Mouse (Mus musculus): ENCODE measurements around the gene Plekhm3.
A peak's percentile ranks its signal among the peaks of the same experiment; 100 is the strongest.

The Plekhm3 gene

GRCm38 (mm10) chr1:64826348-64827103, 130.1 kb downstream of the Plekhm3 start:
- no peak for DNase-seq (ENCODE audit: low spot score)

- DNase-seq (ENCODE audit: low spot score): no peak
Observed at GRCm38 (mm10) chr1:64823564-64823963, 133.1 kb downstream of the Plekhm3 start.

- no peak for DNase-seq (ENCODE audit: low spot score)
Observed at GRCm38 (mm10) chr1:64817709-64818108, 138.9 kb downstream of the Plekhm3 start.

GRCm38 (mm10) chr1:64813182-64813581, 143.4 kb downstream of the Plekhm3 start:
- DNase-seq (ENCODE audit: low spot score): no peak

- DNase-seq (ENCODE audit: low spot score): no peak
Observed at GRCm38 (mm10) chr1:64811956-64812355, 144.7 kb downstream of the Plekhm3 start.

DNA sequence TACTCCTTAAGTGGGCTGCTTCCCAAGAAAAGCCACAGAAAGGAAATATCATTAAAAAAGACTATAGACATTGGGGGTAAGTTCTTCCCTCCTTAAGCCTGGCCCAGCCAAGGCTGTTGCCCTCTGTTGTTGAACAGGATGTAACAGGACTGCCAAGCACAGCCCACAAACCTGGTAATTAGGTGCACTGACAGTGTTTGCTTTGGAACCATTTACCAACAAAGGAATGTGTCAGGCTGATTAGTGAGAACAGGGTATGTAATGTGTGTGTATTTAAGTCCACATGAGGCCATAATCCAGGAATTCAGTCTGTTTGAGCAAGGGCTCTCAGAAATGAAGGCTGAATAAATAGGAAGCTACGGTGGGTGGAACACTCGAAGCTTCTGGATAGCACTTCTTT, 147.5 kb downstream of the Plekhm3 start:
- no peak for DNase-seq (ENCODE audit: low spot score)

- no peak for DNase-seq (ENCODE audit: low spot score)
Observed at GRCm38 (mm10) chr1:64807766-64808165, 148.9 kb downstream of the Plekhm3 start.

GRCm38 (mm10) chr1:64805217-64805616, 151.4 kb downstream of the Plekhm3 start:
- DNase-seq (ENCODE audit: low spot score): no peak

DNA sequence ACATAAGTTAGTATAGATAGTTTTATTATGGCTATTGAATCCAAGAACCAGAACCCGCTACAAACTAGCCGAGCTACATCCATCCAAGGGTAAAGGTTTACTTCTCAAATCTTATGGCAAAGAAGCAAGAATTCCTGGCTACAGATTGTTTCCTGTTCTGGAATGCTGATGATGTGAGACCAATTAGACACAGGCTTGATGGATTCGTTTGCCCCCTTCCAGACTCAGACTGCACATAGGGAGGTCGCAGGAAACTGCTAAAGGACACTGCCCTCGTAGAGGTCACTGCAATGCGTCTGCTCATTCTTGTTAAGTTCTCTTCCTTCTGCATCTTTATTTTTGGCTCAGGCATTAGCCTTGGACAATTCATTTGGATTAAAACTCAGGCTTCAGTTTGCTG, 154.0 kb downstream of the Plekhm3 start:
- no peak for DNase-seq (ENCODE audit: low spot score)

- DNase-seq (ENCODE audit: low spot score): no peak
Observed at GRCm38 (mm10) chr1:64797621-64798020, 159.0 kb downstream of the Plekhm3 start.

- no peak for DNase-seq (ENCODE audit: low spot score)
Observed at GRCm38 (mm10) chr1:64796867-64797582, 159.6 kb downstream of the Plekhm3 start.

DNA sequence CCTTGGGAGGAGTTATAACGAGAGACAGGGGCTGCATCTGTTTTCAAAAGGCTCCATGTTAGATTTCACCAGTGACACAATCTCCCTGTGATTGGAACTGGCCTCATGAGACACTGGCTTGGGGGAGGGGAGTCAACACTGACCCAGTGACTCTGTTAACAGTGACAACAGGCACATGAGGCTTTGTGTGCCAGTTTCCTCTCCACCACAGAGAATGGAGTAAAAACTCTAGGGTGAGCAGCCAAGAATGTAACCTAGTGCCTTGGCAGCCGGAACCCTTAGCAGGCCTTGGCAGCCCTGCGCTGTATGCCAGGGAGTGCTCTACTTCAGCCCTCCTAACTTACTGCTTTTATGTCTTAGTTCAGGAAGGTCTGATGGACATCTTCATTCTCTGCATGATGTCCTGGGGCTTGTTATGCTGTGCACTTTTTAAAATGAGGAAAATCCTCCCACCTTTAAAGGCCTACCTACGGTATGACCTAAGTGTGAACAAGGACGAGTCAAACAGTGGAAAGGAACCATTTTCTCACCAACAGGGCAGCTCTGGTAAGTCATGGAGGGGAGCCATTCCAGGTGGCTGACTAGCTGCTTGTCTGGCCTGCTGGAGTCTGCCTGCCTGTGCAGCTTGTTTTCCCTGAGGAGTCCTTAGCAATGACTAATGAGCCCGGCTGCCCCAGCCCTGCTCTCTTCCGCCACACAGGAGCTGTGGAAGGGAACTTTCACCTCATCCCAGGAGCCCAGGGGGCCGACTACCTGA, 161.2 kb downstream of the Plekhm3 start:
- DNase-seq (ENCODE audit: low spot score): no peak

- DNase-seq (ENCODE audit: low spot score): no peak
Observed at GRCm38 (mm10) chr1:64794096-64794495, 162.5 kb downstream of the Plekhm3 start.

- no peak for DNase-seq (ENCODE audit: low spot score)
Observed at GRCm38 (mm10) chr1:64793234-64793530, 163.4 kb downstream of the Plekhm3 start.

- DNase-seq (ENCODE audit: low spot score): no peak
Observed at GRCm38 (mm10) chr1:64792521-64793233, 163.9 kb downstream of the Plekhm3 start.

- DNase-seq (ENCODE audit: low spot score): peak; percentile 42
Observed at GRCm38 (mm10) chr1:64791826-64792225, 164.8 kb downstream of the Plekhm3 start.

- DNase-seq (ENCODE audit: low spot score): no peak
Observed at GRCm38 (mm10) chr1:64790806-64791790, 165.5 kb downstream of the Plekhm3 start.

- DNase-seq (ENCODE audit: low spot score): no peak
Observed at GRCm38 (mm10) chr1:64787701-64788515, 168.7 kb downstream of the Plekhm3 start.

- DNase-seq (ENCODE audit: low spot score): no peak
Observed at GRCm38 (mm10) chr1:64779863-64780262, 176.8 kb downstream of the Plekhm3 start.

DNA sequence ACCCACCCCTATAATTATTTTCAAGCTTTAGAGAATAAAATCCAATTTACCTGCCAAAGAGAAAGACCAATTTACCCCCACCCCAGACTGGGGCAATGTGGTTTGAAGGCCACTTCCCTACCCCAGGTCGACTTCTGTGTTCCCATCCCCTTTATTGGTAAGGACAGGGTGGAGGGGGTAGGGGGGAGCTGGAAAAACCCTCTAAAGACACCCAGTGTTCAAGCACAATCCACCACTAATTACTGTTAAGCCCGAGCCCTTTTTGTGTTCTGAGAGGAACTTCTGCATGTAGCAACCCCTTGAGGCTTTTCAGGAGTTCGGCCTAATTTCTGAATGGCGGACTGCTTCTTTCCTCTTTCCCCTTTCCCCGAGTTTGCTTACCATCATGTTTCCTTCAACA, 177.2 kb downstream of the Plekhm3 start:
- no peak for DNase-seq (ENCODE audit: low spot score)
